9 mouse cellular contexts compared by ENCODE assay signal in genomic region chr8:72322471-72322889, GRCm38 (mm10). TPM values are rescaled to one million over a fixed set of nuclear protein-coding genes. Genes with fewer than 3 reads are reported as not detected.
DNase-seq lines count a peak whose midpoint lies in the region; ATAC-seq and TF ChIP-seq lines count a peak whose summit lies in the region.
"Had no signal": no experiment of that assay in that cellular context is flagged by ENCODE, and none has a peak within 500 bp of the region (broad histone marks: within the 10 kb centered on the region; RNA-seq: fewer than 3 reads in every experiment).

No protein-coding gene starts in this region.

- peak overlapping the region; percentile 19; the same call in 1 of the 2 replicates for H3K4me2 ChIP-seq in hindbrain, embryonic 14.5 days (replicated peaks)
- H3K4me2 ChIP-seq in hindbrain, postnatal 0 days (ENCODE audit: low read depth, low read length): no peak overlapping the region
- H3K4me2 ChIP-seq in heart, embryonic 15.5 days: peak overlapping the region; percentile 94
- H3K4me2 ChIP-seq in midbrain, postnatal 0 days (ENCODE audit: low read depth, low read length, poor library complexity, severe bottlenecking): no peak overlapping the region

- DNase-seq in hindbrain, embryonic 14.5 days (ENCODE audit: low spot score): no peak
- DNase-seq in hindbrain, postnatal 0 days (ENCODE audit: low spot score): no peak
- no peak for DNase-seq in midbrain, postnatal 0 days (ENCODE audit: low spot score)
- DNase-seq in left cerebral cortex, postnatal 10 days (ENCODE audit: extremely low spot score in 1 of 2, low spot score in 2 of 2): no peak
- DNase-seq in cerebellum, adult 2 months: no peak

- H3K4me3 ChIP-seq in hindbrain, embryonic 14.5 days (replicated peaks; ENCODE audit: low read length): no peak overlapping the region
- no peak overlapping the region for H3K4me3 ChIP-seq in hindbrain, postnatal 0 days (ENCODE audit: low read length)
- peak overlapping the region; percentile 53 for H3K4me3 ChIP-seq in ES-Bruce4 (ENCODE audit: low read depth, low read length)
- peak overlapping the region; percentile 71 for H3K4me3 ChIP-seq in heart, embryonic 15.5 days
- peak overlapping the region; percentile 64 for H3K4me3 ChIP-seq in megakaryocyte, embryonic 14.5 days (replicated peaks)
- H3K4me3 ChIP-seq in midbrain, postnatal 0 days (ENCODE audit: low read depth, low read length): no peak overlapping the region
- no peak overlapping the region for H3K4me3 ChIP-seq in cerebellum, adult 2 months (replicated peaks; ENCODE audit: insufficient read depth, low read depth, low read length)

- no peak overlapping the region for H3K9ac ChIP-seq in hindbrain, embryonic 14.5 days
- no peak overlapping the region for H3K9ac ChIP-seq in hindbrain, postnatal 0 days (replicated peaks; ENCODE audit: low read length)
- H3K9ac ChIP-seq in ES-Bruce4 (ENCODE audit: low read depth, poor library complexity, severe bottlenecking): peak overlapping the region; percentile 97
- 0 out of 2 replicates have a peak overlapping the region, but pooled peaks have one; percentile 0 for H3K9ac ChIP-seq in heart, embryonic 15.5 days
- H3K9ac ChIP-seq in midbrain, postnatal 0 days (replicated peaks; ENCODE audit: low read length, poor library complexity, severe bottlenecking): no peak overlapping the region

- intact Hi-C loops in left cerebral cortex, postnatal 10 days (cut with DNase I): no loop called here

- TF ChIP-seq CTCF in hindbrain, postnatal 0 days (IDR thresholded peaks at IDR 0.05; ENCODE audit: low read depth): no peak
- TF ChIP-seq CTCF in ES-Bruce4 (IDR thresholded peaks at IDR 0.05; ENCODE audit: low read depth, low read length): no peak
- no peak for TF ChIP-seq CTCF in midbrain, postnatal 0 days (IDR thresholded peaks at IDR 0.05)
- TF ChIP-seq CTCF in cerebellum, adult 2 months (IDR thresholded peaks at IDR 0.05; ENCODE audit: borderline replicate concordance, insufficient read depth, low read depth, low read length): no peak

- no peak for ATAC-seq in hindbrain, embryonic 14.5 days (ENCODE audit: low FRiP score)
- no peak for ATAC-seq in hindbrain, postnatal 0 days
- ATAC-seq in heart, embryonic 15.5 days (replicated peaks; ENCODE audit: insufficient number of reproducible peaks, insufficient read depth, low FRiP score, low read depth): no peak
- no peak for ATAC-seq in midbrain, postnatal 0 days (ENCODE audit: low FRiP score)

- peaks cover 40% of the 10 kb centered on the region for H3K27me3 ChIP-seq in hindbrain, embryonic 14.5 days (ENCODE audit: control insufficient read depth, insufficient read depth, low read length)
- H3K27me3 ChIP-seq in hindbrain, postnatal 0 days (ENCODE audit: insufficient read depth, low read length): peaks cover 20% of the 10 kb centered on the region
- no peaks in the 10 kb centered on the region for H3K27me3 ChIP-seq in ES-Bruce4 (ENCODE audit: control insufficient read depth, insufficient read depth, low read length, poor library complexity, severe bottlenecking)
- no peaks in the 10 kb centered on the region for H3K27me3 ChIP-seq in heart, embryonic 15.5 days
- H3K27me3 ChIP-seq in megakaryocyte, embryonic 14.5 days (replicated peaks): peaks cover 72% of the 10 kb centered on the region
- peaks cover 22% of the 10 kb centered on the region for H3K27me3 ChIP-seq in midbrain, postnatal 0 days (ENCODE audit: insufficient read depth, low read length)
- peaks cover 2% of the 10 kb centered on the region; the same call in 1 of the 2 replicates for H3K27me3 ChIP-seq in cerebellum, adult 2 months (ENCODE audit: control insufficient read depth, insufficient read depth, low read length)

- no peak overlapping the region for H3K27ac ChIP-seq in hindbrain, embryonic 14.5 days
- no peak overlapping the region for H3K27ac ChIP-seq in hindbrain, postnatal 0 days
- peak overlapping the region; percentile 75 for H3K27ac ChIP-seq in ES-Bruce4 (ENCODE audit: insufficient read depth, low read length)
- H3K27ac ChIP-seq in heart, embryonic 15.5 days: no peak overlapping the region
- no peak overlapping the region for H3K27ac ChIP-seq in midbrain, postnatal 0 days (ENCODE audit: low read depth, low read length)
- no peak overlapping the region for H3K27ac ChIP-seq in cerebellum, adult 2 months (ENCODE audit: insufficient read depth, low read length)

- no peak for TF ChIP-seq POLR2A in ES-Bruce4 (IDR thresholded peaks at IDR 0.05; ENCODE audit: insufficient read depth, low read length)
- TF ChIP-seq POLR2A in cerebellum, adult 2 months (IDR thresholded peaks at IDR 0.05; ENCODE audit: borderline replicate concordance, insufficient read depth, low read length): no peak

- no peak for TF ChIP-seq EP300 in ES-Bruce4 (IDR thresholded peaks at IDR 0.05; ENCODE audit: insufficient read depth, low read depth, low read length)

- H3K9me3 ChIP-seq in hindbrain, embryonic 14.5 days (ENCODE audit: control insufficient read depth, low read length): no peaks in the 10 kb centered on the region
- H3K9me3 ChIP-seq in hindbrain, postnatal 0 days (ENCODE audit: low read length): no peaks in the 10 kb centered on the region
- H3K9me3 ChIP-seq in ES-Bruce4 (replicated peaks; ENCODE audit: control insufficient read depth, insufficient read depth, low read length, poor library complexity, severe bottlenecking): no peaks in the 10 kb centered on the region
- no peaks in the 10 kb centered on the region for H3K9me3 ChIP-seq in heart, embryonic 15.5 days (replicated peaks)
- peaks cover 9% of the 10 kb centered on the region; the same call in 1 of the 2 replicates for H3K9me3 ChIP-seq in megakaryocyte, embryonic 14.5 days
- no peaks in the 10 kb centered on the region for H3K9me3 ChIP-seq in midbrain, postnatal 0 days (ENCODE audit: low read length)

- WGBS in hindbrain, embryonic 14.5 days: 77% methylated on average over 7 of the region's 7 CpGs
- WGBS in hindbrain, postnatal 0 days: 74% methylated on average over 7 of the region's 7 CpGs
- WGBS in heart, embryonic 15.5 days: 67% methylated on average over 7 of the region's 7 CpGs
- WGBS in midbrain, postnatal 0 days: 68% methylated on average over 7 of the region's 7 CpGs
- WGBS in cerebellum, adult 2 months: 76% methylated on average over 7 of the region's 7 CpGs

- no peaks in the 10 kb centered on the region for H3K36me3 ChIP-seq in hindbrain, embryonic 14.5 days (replicated peaks; ENCODE audit: control insufficient read depth, insufficient read depth)
- no peaks in the 10 kb centered on the region for H3K36me3 ChIP-seq in hindbrain, postnatal 0 days (ENCODE audit: insufficient read depth, low read length)
- H3K36me3 ChIP-seq in ES-Bruce4 (ENCODE audit: control insufficient read depth, insufficient read depth, low read length, poor library complexity, severe bottlenecking): peaks cover 33% of the 10 kb centered on the region
- H3K36me3 ChIP-seq in heart, embryonic 15.5 days: no peaks in the 10 kb centered on the region
- peaks cover 8% of the 10 kb centered on the region for H3K36me3 ChIP-seq in megakaryocyte, embryonic 14.5 days (replicated peaks; ENCODE audit: low read length)
- H3K36me3 ChIP-seq in midbrain, postnatal 0 days (ENCODE audit: insufficient read depth, low read length): peaks cover 3% of the 10 kb centered on the region; the same call in 1 of the 2 replicates
- H3K36me3 ChIP-seq: G1E had no signal

- 0 out of 2 replicates have a peak, but pooled peaks cover 6% of the 10 kb centered on the region for H3K4me1 ChIP-seq in hindbrain, embryonic 14.5 days (replicated peaks; ENCODE audit: control insufficient read depth, insufficient read depth, low read length)
- H3K4me1 ChIP-seq in hindbrain, postnatal 0 days (ENCODE audit: insufficient read depth, low read length): no peaks in the 10 kb centered on the region
- peaks cover 15% of the 10 kb centered on the region for H3K4me1 ChIP-seq in ES-Bruce4 (ENCODE audit: control insufficient read depth, insufficient read depth, low read length)
- peaks cover 42% of the 10 kb centered on the region for H3K4me1 ChIP-seq in heart, embryonic 15.5 days (replicated peaks)
- peaks cover 69% of the 10 kb centered on the region for H3K4me1 ChIP-seq in megakaryocyte, embryonic 14.5 days
- H3K4me1 ChIP-seq in midbrain, postnatal 0 days (ENCODE audit: insufficient read depth, low read length): no peaks in the 10 kb centered on the region
- no peaks in the 10 kb centered on the region for H3K4me1 ChIP-seq in cerebellum, adult 2 months (ENCODE audit: control insufficient read depth, insufficient read depth, low read length)

RNA-seq across cellular contexts. Expression of gene Klf2, which starts 3.6 kb away (rescaled TPM):
- 6.8 and 9.5 TPM in 2 replicates for polyA plus RNA-seq in hindbrain, embryonic 14.5 days (2014; fragmentation: Nextera tagmentation; extraction: Ambion mirVana)
- total RNA-seq in hindbrain, postnatal 0 days (2014; rRNA removed): 4.3 and 8.2 TPM in 2 replicates
- 8.8 and 9.9 TPM in 2 replicates for polyA plus RNA-seq in hindbrain, postnatal 0 days (2015; fragmentation: Nextera tagmentation; extraction: Ambion mirVana)
- polyA plus RNA-seq in ES-Bruce4 (2011; ENCODE audit: insufficient read depth, insufficient read length, low read depth, missing spikeins): 44.7 and 47.0 TPM in 2 replicates
- 18.5 and 19.5 TPM in 2 replicates for polyA plus RNA-seq in heart, embryonic 15.5 days (2015; fragmentation: Nextera tagmentation; extraction: Ambion mirVana)
- 21.5 and 29.5 TPM in 2 replicates for polyA plus RNA-seq in megakaryocyte, embryonic 14.5 days (2012; ENCODE audit: insufficient read depth, low replicate concordance)
- 5.3 and 7.8 TPM in 2 replicates for total RNA-seq in midbrain, postnatal 0 days (2014; rRNA removed)
- polyA plus RNA-seq in midbrain, postnatal 0 days (2015; fragmentation: Nextera tagmentation; extraction: Ambion mirVana): 9.8 and 10.5 TPM in 2 replicates
- total RNA-seq in left cerebral cortex, postnatal 10 days (2021): 10 to 100 TPM; 15.4 to 18.9 TPM
- polyA plus RNA-seq in cerebellum, adult 2 months (2012; rRNA removed): 6.3 and 7.1 TPM in 2 replicates

RNA-seq across cellular contexts. Expression of gene Gm10282, which starts 17.4 kb away (rescaled TPM):
- 13.1 and 14.3 TPM in 2 replicates for polyA plus RNA-seq in hindbrain, embryonic 14.5 days (2014; fragmentation: Nextera tagmentation; extraction: Ambion mirVana)
- total RNA-seq in hindbrain, postnatal 0 days (2014; rRNA removed): 0.36 and 1.5 TPM in 2 replicates
- 11.7 and 12.3 TPM in 2 replicates for polyA plus RNA-seq in hindbrain, postnatal 0 days (2015; fragmentation: Nextera tagmentation; extraction: Ambion mirVana)
- 2.3 and 4.5 TPM in 2 replicates for polyA plus RNA-seq in ES-Bruce4 (2011; ENCODE audit: insufficient read depth, insufficient read length, low read depth, missing spikeins)
- 14.8 and 15.9 TPM in 2 replicates for polyA plus RNA-seq in heart, embryonic 15.5 days (2015; fragmentation: Nextera tagmentation; extraction: Ambion mirVana)
- polyA plus RNA-seq in megakaryocyte, embryonic 14.5 days (2012; ENCODE audit: insufficient read depth, low replicate concordance): 27.5 and 64.2 TPM in 2 replicates
- total RNA-seq in midbrain, postnatal 0 days (2014; rRNA removed): 2.4 and 3.9 TPM in 2 replicates
- 9.0 and 10.2 TPM in 2 replicates for polyA plus RNA-seq in midbrain, postnatal 0 days (2015; fragmentation: Nextera tagmentation; extraction: Ambion mirVana)
- 10 to 100 TPM in 1 of 2 experiments, 1 to 10 TPM in 1; 6.3 to 10.8 TPM for total RNA-seq in left cerebral cortex, postnatal 10 days (2021)
- 3.9 TPM in 2 replicates for polyA plus RNA-seq in cerebellum, adult 2 months (2012; rRNA removed)

Comparison
In these comparisons a context has a peak if more than half of its experiments do, and no peak if none do; other contexts are left out.
1. H3K4me2 ChIP-seq: peak in hindbrain, embryonic 14.5 days (single experiment) and heart, embryonic 15.5 days (single experiment); none in hindbrain, postnatal 0 days (single experiment) and midbrain, postnatal 0 days (single experiment).
2. H3K4me3 ChIP-seq: peak in ES-Bruce4 (single experiment), heart, embryonic 15.5 days (single experiment) and megakaryocyte, embryonic 14.5 days (single experiment); none in hindbrain, embryonic 14.5 days (single experiment), hindbrain, postnatal 0 days (single experiment), midbrain, postnatal 0 days (single experiment) and cerebellum, adult 2 months (single experiment).
3. H3K9ac ChIP-seq: peak in ES-Bruce4 (single experiment) and heart, embryonic 15.5 days (single experiment); none in hindbrain, embryonic 14.5 days (single experiment), hindbrain, postnatal 0 days (single experiment) and midbrain, postnatal 0 days (single experiment).